Mouse (Mus musculus): ENCODE results near the gene Ampd3. TPM values are rescaled to one million over a fixed set of nuclear protein-coding genes. Genes with fewer than 3 reads are reported as not detected.

The Ampd3 gene
- polyA plus RNA-seq (2014; fragmentation: Illumina TruSeq; extraction: RNeasy Lipid Tissue Mini Kit (QIAGEN cat#74804)), result 33.7 TPM

GRCm38 (mm10) chr7:110768001-110768400 lies at the start of gene Ampd3:
TSS of gene Ampd3 (plus strand) at chr7:110768206.

GRCm38 (mm10) chr7:110843916-110844874 lies 76.2 kb downstream of the Ampd3 start, which contains the start of gene Rnf141:
TSS of gene Rnf141 (minus strand) at chr7:110844457.

Other genes with a start within 250 kb of the Ampd3 start
- gene Sbf2, start 153.3 kb upstream of the Ampd3 start, polyA plus RNA-seq (2014; fragmentation: Illumina TruSeq; extraction: RNeasy Lipid Tissue Mini Kit (QIAGEN cat#74804)), result 196 TPM
- 7.8 TPM for gene Adm, start 140.5 kb upstream of the Ampd3 start, polyA plus RNA-seq (2014; fragmentation: Illumina TruSeq; extraction: RNeasy Lipid Tissue Mini Kit (QIAGEN cat#74804))
- 99.2 TPM for gene Rnf141, start 76.3 kb downstream of the Ampd3 start, polyA plus RNA-seq (2014; fragmentation: Illumina TruSeq; extraction: RNeasy Lipid Tissue Mini Kit (QIAGEN cat#74804))
- 34.3 TPM for gene Lyve1, start 95.0 kb downstream of the Ampd3 start, polyA plus RNA-seq (2014; fragmentation: Illumina TruSeq; extraction: RNeasy Lipid Tissue Mini Kit (QIAGEN cat#74804))
- gene Mrvi1, start 214.3 kb downstream of the Ampd3 start, polyA plus RNA-seq (2014; fragmentation: Illumina TruSeq; extraction: RNeasy Lipid Tissue Mini Kit (QIAGEN cat#74804)), result 71.1 TPM

Measured in ovary, adult 10 weeks (tissue).